Mouse (Mus musculus) small intestine, adult 2 months (tissue): ENCODE results near the gene Osbpl6. TPM values are rescaled to one million over a fixed set of nuclear protein-coding genes. Genes with fewer than 3 reads are reported as not detected.

ENCODE experiments used
- H3K27ac ChIP-seq: fragments of 200-500 bp; 2 replicates; pipeline ENCODE4 v1.5.1; 2012; ENCODE audit warnings: low read depth, low read length, control low read depth, inconsistent platforms; ENCODE audit not compliant: insufficient read depth
- H3K27me3 ChIP-seq: fragments of 200-500 bp; 2 replicates; pipeline ENCODE4 v1.6.1; 2012; ENCODE audit warnings: mild to moderate bottlenecking, moderate library complexity, low read length, inconsistent platforms; ENCODE audit not compliant: control insufficient read depth, insufficient read depth
- H3K36me3 ChIP-seq: fragments of 200-500 bp; 2 replicates; pipeline ENCODE4 v1.6.1; 2012; ENCODE audit warnings: mild to moderate bottlenecking, low read length, control low read depth, inconsistent platforms; ENCODE audit not compliant: control insufficient read depth, insufficient read depth
- H3K4me1 ChIP-seq: fragments of 200-500 bp; 2 replicates; pipeline ENCODE4 v1.6.1; 2012; ENCODE audit warnings: low read length, inconsistent platforms, mixed read lengths; ENCODE audit not compliant: control insufficient read depth, insufficient read depth, insufficient read length
- H3K4me3 ChIP-seq: fragments of 200-500 bp; 2 replicates; pipeline ENCODE4 v1.5.1; 2012; ENCODE audit warnings: low read depth, mild to moderate bottlenecking, control low read depth, inconsistent platforms, low read length, moderate library complexity
- CTCF ChIP-seq: fragments of 200-500 bp; IDR thresholded peaks from 2 replicates; pipeline ENCODE4 v1.5.1; 2012; ENCODE audit warnings: low read depth, mild to moderate bottlenecking, control low read depth, inconsistent platforms, low read length, moderate library complexity, mixed read lengths; ENCODE audit not compliant: insufficient replicate concordance, insufficient read length; ENCODE audit errors: extremely low read depth
- POLR2A ChIP-seq: fragments of 200-500 bp; IDR thresholded peaks from 2 replicates; pipeline ENCODE4 v1.6.1; 2012; ENCODE audit warnings: low read depth, mild to moderate bottlenecking, control low read depth, inconsistent platforms, low read length, moderate library complexity
- WGBS: fragments of 180-500 bp; shearing (Covaris S2); methylation state at CpG from one replicate; pipeline ENCODE4 v1.1.7; 2018; 5-methylcytosine and 5-hydroxymethylcytosine counted together
- polyA plus RNA-seq: library from polyadenylated mRNA; depleted of rRNA; stranded (reverse); fragments of >200 nt; gene quantifications from 2 replicates; pipeline ENCODE4 v1.2.3, GENCODE M21; 2012

Gene Osbpl6
- polyA plus RNA-seq, 1 experiment: 72.6 TPM

GRCm38 (mm10) chr2:76437372-76437771 is 31.1 kb downstream of the Osbpl6 start:
- no peaks in the 10 kb centered on the region for H3K36me3 ChIP-seq
- 51% methylated on average over 2 of the region's 2 CpGs for WGBS
- H3K27me3 ChIP-seq: no peaks in the 10 kb centered on the region
- H3K27ac ChIP-seq: no peak overlapping the region
- no peak for TF ChIP-seq CTCF
- peaks cover 19% of the 10 kb centered on the region; the same call in 1 of the 2 replicates for H3K4me1 ChIP-seq
- H3K4me3 ChIP-seq: no peak overlapping the region

- WGBS: 22% methylated on average over 2 of the region's 2 CpGs
- Histone ChIP-seq H3K36me3 (no peaks in the 10 kb centered on the region), H3K27ac (no peak overlapping the region), H3K4me1 (peaks cover 20% of the 10 kb centered on the region; the same call in 1 of the 2 replicates), H3K4me3 (no peak overlapping the region), H3K27me3 (no peaks in the 10 kb centered on the region)
- no peak for TF ChIP-seq CTCF
- TF ChIP-seq POLR2A: no peak
Observed at GRCm38 (mm10) chr2:76439540-76439939, 33.2 kb downstream of the Osbpl6 start.

GRCm38 (mm10) chr2:76442086-76442485 is 35.8 kb downstream of the Osbpl6 start:
- no peak overlapping the region for H3K27ac ChIP-seq
- WGBS: 38% methylated on average over 3 of the region's 3 CpGs
- no peaks in the 10 kb centered on the region for H3K36me3 ChIP-seq
- H3K27me3 ChIP-seq: no peaks in the 10 kb centered on the region
- no peak overlapping the region for H3K4me3 ChIP-seq
- H3K4me1 ChIP-seq: peaks cover 10% of the 10 kb centered on the region; the same call in 1 of the 2 replicates
- TF ChIP-seq POLR2A: no peak
- no peak for TF ChIP-seq CTCF

- TF ChIP-seq POLR2A (no peak), CTCF (no peak)
Observed at GRCm38 (mm10) chr2:76449836-76450355, 43.6 kb downstream of the Osbpl6 start.

GRCm38 (mm10) chr2:76466723-76467122 is 60.4 kb downstream of the Osbpl6 start:
- no peak overlapping the region for H3K27ac ChIP-seq
- no peak overlapping the region for H3K4me3 ChIP-seq
- no peaks in the 10 kb centered on the region for H3K27me3 ChIP-seq
- no peaks in the 10 kb centered on the region for H3K36me3 ChIP-seq
- 97% methylated on average over 5 of the region's 5 CpGs for WGBS
- H3K4me1 ChIP-seq: no peaks in the 10 kb centered on the region; the same call in 1 of the 2 replicates
- TF ChIP-seq POLR2A: no peak
- no peak for TF ChIP-seq CTCF

More at GRCm38 (mm10) chr2:76449836-76450355, 43.6 kb downstream of the Osbpl6 start:
- H3K4me3 ChIP-seq: no peak overlapping the region
- H3K27me3 ChIP-seq: no peaks in the 10 kb centered on the region
- H3K36me3 ChIP-seq: no peaks in the 10 kb centered on the region
- H3K27ac ChIP-seq: no peak overlapping the region
- H3K4me1 ChIP-seq: peaks cover 5% of the 10 kb centered on the region; the same call in 1 of the 2 replicates
- 87% methylated on average over 6 of the region's 6 CpGs for WGBS

GRCm38 (mm10) chr2:76468204-76468603 is 61.9 kb downstream of the Osbpl6 start:
- Histone ChIP-seq H3K36me3 (peaks cover 2% of the 10 kb centered on the region; the same call in 1 of the 2 replicates), H3K4me1 (no peaks in the 10 kb centered on the region; the same call in 1 of the 2 replicates), H3K4me3 (no peak overlapping the region), H3K27ac (no peak overlapping the region), H3K27me3 (no peaks in the 10 kb centered on the region)
- TF ChIP-seq CTCF (no peak), POLR2A (no peak)
- 76% methylated on average over 8 of the region's 8 CpGs for WGBS

- Histone ChIP-seq H3K27me3 (no peaks in the 10 kb centered on the region), H3K36me3 (peaks cover 2% of the 10 kb centered on the region; the same call in 1 of the 2 replicates), H3K27ac (no peak overlapping the region), H3K4me1 (peaks cover 4% of the 10 kb centered on the region; the same call in 1 of the 2 replicates), H3K4me3 (no peak overlapping the region)
- 83% methylated on average over 6 of the region's 6 CpGs for WGBS
- TF ChIP-seq POLR2A: no peak
- TF ChIP-seq CTCF: no peak
Observed at GRCm38 (mm10) chr2:76469091-76469750, 62.9 kb downstream of the Osbpl6 start.
